Mouse (Mus musculus) CH12.LX (cell line): ENCODE data around the gene Srd5a2.

Source experiments
- GABPA ChIP-seq: IDR thresholded peaks from 2 replicates; pipeline ENCODE4 v1.6.1; 2012; ENCODE audit warnings: low read depth, low read length, improper control_type of control experiment, inconsistent platforms; ENCODE audit not compliant: insufficient replicate concordance
- JUN ChIP-seq: IDR thresholded peaks from 2 replicates; pipeline ENCODE4 v1.6.1; 2011; ENCODE audit warnings: low read depth, mild to moderate bottlenecking, low read length, improper control_type of control experiment, moderate library complexity; ENCODE audit not compliant: insufficient read depth
- PAX5 ChIP-seq: IDR thresholded peaks from 2 replicates; pipeline ENCODE4 v1.6.1; 2012; ENCODE audit warnings: low read length, inconsistent platforms, mixed read lengths
- POLR2A ChIP-seq: IDR thresholded peaks from 2 replicates; pipeline ENCODE4 v1.6.1; 2011; ENCODE audit warnings: low read depth, mild to moderate bottlenecking, improper control_type of control experiment, low read length

DNA sequence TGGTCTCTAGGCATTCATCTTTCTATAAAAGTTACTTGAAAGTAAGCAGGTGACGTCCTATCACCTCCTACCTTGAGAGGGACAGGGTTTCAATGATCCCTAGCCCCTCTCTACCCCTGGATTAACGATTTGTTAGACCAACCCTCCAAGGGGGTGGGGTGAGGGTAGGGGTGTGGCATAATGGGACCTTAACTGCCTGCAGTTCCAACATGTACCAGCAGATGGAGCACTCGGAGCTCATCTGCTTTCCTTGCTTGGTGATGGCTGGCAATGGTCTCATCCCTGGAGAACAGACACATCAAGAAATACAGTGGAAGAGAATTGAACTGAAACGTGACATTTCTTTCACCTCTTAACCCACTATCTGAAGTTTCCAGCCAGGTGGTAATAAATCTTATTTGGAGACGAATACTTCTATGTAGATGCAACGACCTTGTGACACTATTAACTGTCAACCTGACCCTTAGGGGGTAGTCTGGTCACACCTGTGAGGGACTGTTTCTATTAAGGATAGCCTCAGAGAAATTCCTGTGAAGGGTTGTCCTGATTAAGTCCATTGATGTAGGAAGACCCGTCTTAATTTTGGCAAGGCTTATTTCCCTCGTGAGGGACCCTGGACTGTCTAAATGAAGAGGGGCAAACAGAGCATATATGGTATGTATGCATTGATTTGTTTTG lies 27.1 kb downstream of the Srd5a2 start:
- TF ChIP-seq POLR2A, result no peak
- TF ChIP-seq JUN, result no peak
- no peak for TF ChIP-seq GABPA
- no peak for TF ChIP-seq PAX5
